Mouse (Mus musculus): ENCODE data around the gene Pip5k1b.

DNA sequence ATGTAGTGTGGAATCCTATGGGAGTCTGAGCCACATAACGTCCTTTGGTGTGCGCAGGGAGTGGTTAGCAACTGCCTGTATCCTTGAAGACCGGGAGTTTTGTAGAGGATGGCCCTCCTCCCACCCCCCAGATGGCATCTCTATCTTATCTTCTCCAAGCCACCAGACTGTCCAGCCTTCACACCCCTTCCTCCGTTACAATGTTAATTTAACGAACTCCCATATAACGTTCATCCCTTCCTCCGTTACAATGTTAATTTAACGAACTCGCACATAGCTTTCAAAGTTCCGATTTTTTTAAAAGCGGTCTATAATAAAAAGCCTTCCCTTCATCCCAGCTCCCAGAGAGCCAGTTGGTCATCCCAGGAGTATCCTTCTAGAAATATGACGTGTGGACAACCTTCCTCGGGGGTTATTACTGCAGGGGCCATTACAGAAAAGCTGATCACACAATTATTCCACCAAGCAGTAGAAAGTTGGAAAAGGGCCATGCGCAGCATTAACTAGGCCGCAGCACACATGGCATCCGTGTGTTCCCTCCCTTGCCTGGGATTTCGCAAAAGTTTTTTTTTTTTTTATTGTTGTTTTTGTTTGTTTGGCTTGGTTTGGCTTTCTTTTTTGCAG is 13.9 kb downstream of the Pip5k1b start:
- no peak for TF ChIP-seq CTCF (conservative IDR thresholded peaks at IDR 0.05; ENCODE audit: low read length)
- TF ChIP-seq NANOG (IDR thresholded peaks at IDR 0.05; ENCODE audit: borderline replicate concordance, low read length), result no peak
- no peak for TF ChIP-seq POU5F1 (IDR thresholded peaks at IDR 0.05; ENCODE audit: borderline replicate concordance, low read length)

All from E14TG2a.4 (cell line).